Mouse (Mus musculus) bone marrow macrophage, adult 2 months (primary cell): ENCODE data around the gene Inpp5a. TPM values are rescaled to one million over a fixed set of nuclear protein-coding genes. Genes with fewer than 3 reads are reported as not detected.

Experiments
- H3K27ac ChIP-seq: 2 replicates; pipeline ENCODE4 v1.5.1; 2012; ENCODE audit warnings: low read depth, low read length; ENCODE audit not compliant: insufficient read depth
- H3K4me1 ChIP-seq: 2 replicates; pipeline ENCODE4 v1.6.1; 2012; ENCODE audit warnings: low read length; ENCODE audit not compliant: control insufficient read depth, insufficient read depth
- H3K4me3 ChIP-seq: 2 replicates; pipeline ENCODE4 v1.5.1; 2012; ENCODE audit warnings: mild to moderate bottlenecking, low read length, moderate library complexity; ENCODE audit not compliant: insufficient read depth
- CTCF ChIP-seq: IDR thresholded peaks from 2 replicates; pipeline ENCODE4 v1.5.1; 2012; ENCODE audit warnings: low read depth, mild to moderate bottlenecking, low read length, moderate library complexity
- POLR2A ChIP-seq: IDR thresholded peaks from 2 replicates; pipeline ENCODE4 v1.6.1; 2012; ENCODE audit warnings: mild to moderate bottlenecking, low read depth, low read length, borderline replicate concordance
- polyA plus RNA-seq: library from polyadenylated mRNA; stranded (reverse); fragments of >200 nt; gene quantifications from 2 replicates; pipeline ENCODE4 v1.2.4, GENCODE M21; 2012; ENCODE audit not compliant: missing spikeins, insufficient read depth, insufficient read length

Gene Inpp5a
- polyA plus RNA-seq, 1 experiment: 16.2 TPM

DNA sequence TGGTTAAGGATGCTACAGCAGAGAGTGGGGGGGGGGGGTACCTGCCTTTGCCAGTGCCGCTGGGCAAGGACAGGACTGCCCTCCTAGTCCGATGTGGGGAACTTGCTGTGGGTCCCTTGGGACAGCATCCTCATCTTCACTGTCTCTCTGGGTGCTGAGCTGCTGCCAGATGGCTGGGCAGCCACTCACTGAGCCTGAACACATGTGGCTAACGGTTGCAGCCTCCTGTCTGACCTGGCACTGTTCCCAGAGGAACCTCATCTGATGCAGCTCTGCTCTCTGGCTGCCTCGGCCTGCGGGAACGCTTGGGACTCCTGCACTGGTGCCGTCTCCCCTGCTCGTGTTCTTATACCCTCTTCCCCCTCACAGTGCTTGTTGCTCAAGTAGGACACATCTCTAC is 8.6 kb downstream of the Inpp5a start:
- no peak for TF ChIP-seq CTCF
- TF ChIP-seq POLR2A: no peak
- Histone ChIP-seq H3K4me1 (peaks cover 22% of the 10 kb centered on the region), H3K4me3 (no peak overlapping the region), H3K27ac (no peak overlapping the region)

DNA sequence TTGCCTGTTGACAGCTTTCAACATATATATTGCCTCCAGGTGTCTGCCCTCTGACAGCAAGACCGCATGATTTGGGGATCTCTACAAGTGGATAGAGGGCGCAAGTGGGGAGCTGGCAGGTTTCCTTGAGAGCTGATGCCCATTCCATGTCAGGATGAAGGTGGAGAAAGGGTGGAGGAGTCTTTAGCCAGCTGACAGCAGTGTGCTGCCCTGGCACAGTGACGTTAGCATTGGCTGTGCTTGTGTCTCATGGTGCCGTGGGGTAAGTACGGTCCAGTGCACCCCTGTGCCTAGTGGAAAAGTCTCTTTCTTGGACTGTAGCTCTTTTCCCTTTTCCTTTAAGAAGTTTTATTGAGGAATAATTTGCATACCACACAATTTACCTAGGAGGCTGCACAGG is 9.2 kb downstream of the Inpp5a start:
- Histone ChIP-seq H3K4me1 (peaks cover 26% of the 10 kb centered on the region), H3K27ac (no peak overlapping the region), H3K4me3 (no peak overlapping the region)
- TF ChIP-seq CTCF (no peak), POLR2A (no peak)

DNA sequence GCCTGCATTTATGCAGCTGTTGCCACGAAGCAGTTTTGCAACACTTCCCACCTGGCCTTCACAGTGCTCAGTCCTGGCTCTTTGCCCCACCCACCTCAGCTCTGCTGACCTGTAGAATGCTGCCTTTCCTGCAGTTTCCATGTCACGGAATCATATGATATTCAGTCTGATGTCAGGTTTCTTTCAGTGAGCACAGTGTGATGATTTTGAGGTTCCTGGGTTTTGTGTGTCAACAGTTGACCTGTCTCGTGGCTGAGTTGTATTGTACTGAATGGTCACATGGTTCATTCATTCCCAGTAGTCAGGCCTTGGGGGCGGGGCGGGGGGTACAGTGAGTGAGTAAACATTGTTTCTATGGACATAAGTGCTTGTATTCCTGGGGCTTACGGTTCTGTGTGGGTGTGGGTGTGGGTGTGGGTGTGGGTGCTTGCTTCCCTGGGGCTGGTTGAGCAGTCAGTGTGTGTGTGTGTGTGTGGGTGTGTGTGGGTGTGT is 9.7 kb downstream of the Inpp5a start:
- Histone ChIP-seq H3K27ac (no peak overlapping the region), H3K4me1 (peaks cover 29% of the 10 kb centered on the region), H3K4me3 (no peak overlapping the region)
- no peak for TF ChIP-seq POLR2A
- no peak for TF ChIP-seq CTCF

GRCm38 (mm10) chr7:139399572-139399971 is 10.7 kb downstream of the Inpp5a start:
- no peak overlapping the region for H3K4me3 ChIP-seq
- H3K4me1 ChIP-seq: peaks cover 29% of the 10 kb centered on the region
- H3K27ac ChIP-seq: no peak overlapping the region
- TF ChIP-seq CTCF (no peak), POLR2A (no peak)

DNA sequence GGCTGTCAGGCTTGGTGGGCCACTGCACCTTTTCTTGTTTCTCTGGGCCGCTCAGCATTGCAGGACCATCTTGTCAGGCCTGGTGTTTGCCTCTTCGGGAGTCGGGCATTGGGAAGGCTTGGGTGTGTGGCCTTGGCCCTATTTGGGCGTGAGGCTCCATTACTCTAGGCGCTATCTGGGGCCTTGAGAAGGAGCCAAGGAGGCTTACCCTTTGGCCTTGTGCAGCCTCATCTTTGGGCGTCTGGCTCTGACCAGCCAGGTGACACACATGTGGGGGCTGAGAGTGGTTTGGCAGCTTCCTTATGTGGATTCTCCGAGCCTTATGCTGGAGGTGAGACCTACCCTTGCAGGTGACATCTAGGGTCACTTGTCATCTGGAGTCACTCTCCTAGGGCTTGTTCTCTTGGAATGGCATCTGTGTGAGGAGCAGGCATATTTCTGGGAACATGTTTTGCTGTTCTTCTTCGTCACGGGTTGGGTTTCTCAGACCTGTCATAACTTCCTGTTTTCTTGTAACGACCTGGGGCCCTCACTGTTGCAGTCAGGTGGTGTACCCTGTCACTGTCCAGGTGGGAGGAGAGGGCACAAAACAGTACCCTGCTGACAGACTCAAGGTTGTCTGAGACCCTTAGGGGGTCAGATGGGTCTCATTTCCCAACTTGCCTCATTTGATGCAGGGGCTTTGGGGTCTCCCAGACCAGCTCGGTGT is 11.2 kb downstream of the Inpp5a start:
- no peak overlapping the region for H3K4me3 ChIP-seq
- H3K4me1 ChIP-seq: peaks cover 29% of the 10 kb centered on the region
- no peak overlapping the region for H3K27ac ChIP-seq
- TF ChIP-seq CTCF: no peak
- TF ChIP-seq POLR2A: no peak

GRCm38 (mm10) chr7:139400926-139401325 is 12.0 kb downstream of the Inpp5a start:
- H3K27ac ChIP-seq: no peak overlapping the region
- no peak for TF ChIP-seq CTCF
- no peak for TF ChIP-seq POLR2A
- peaks cover 29% of the 10 kb centered on the region for H3K4me1 ChIP-seq
- H3K4me3 ChIP-seq: no peak overlapping the region

- Histone ChIP-seq H3K4me3 (no peak overlapping the region), H3K27ac (no peak overlapping the region), H3K4me1 (peaks cover 31% of the 10 kb centered on the region)
- TF ChIP-seq CTCF (no peak), POLR2A (no peak)
Observed at GRCm38 (mm10) chr7:139401791-139402190, 12.9 kb downstream of the Inpp5a start.

- TF ChIP-seq POLR2A: no peak
- TF ChIP-seq CTCF: no peak
Observed at GRCm38 (mm10) chr7:139402721-139403120, 13.8 kb downstream of the Inpp5a start.

DNA sequence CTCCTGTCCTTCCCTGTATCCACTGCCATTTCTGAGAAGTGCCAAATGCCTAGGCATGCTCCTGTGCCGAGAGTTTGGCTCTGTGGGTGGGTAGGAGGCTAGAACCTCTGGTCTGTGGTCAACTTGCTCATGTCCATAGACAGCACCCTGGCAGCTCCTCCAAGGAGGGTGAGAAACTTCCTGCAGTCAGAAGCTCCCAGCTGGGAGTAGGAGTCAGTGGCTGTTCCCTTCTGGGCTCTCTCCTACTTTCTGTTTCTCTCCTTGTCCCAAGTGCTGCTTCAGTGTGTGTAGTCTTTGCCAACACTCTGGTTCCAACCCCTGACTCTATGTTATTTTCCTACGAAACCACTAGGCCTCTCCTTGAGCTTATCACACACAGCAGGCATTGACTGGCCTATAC is 17.7 kb downstream of the Inpp5a start:
- H3K4me1 ChIP-seq: peaks cover 14% of the 10 kb centered on the region
- no peak overlapping the region for H3K27ac ChIP-seq

More at GRCm38 (mm10) chr7:139402721-139403120, 13.8 kb downstream of the Inpp5a start:
- peaks cover 28% of the 10 kb centered on the region for H3K4me1 ChIP-seq
- H3K4me3 ChIP-seq: no peak overlapping the region
- H3K27ac ChIP-seq: no peak overlapping the region

DNA sequence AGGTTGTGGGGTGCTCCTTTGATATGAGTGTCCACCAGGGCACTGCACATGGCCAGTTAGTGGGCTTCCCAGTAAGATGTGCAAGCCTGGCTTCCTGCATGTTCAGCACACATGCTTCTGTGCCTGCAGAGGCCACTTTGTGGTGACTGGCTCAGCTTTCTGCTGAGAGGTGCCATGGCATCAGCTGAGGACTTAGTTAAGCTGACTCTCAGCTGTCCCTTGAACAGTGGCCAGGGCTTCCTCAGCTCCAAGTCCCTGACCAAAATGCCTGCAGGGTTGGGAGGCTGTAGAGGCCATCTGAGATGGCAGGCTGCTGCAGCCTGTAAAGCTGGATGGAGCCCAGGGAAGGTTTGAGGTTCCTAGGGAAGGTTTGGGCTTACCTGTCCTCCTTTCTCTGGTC is 19.1 kb downstream of the Inpp5a start:
- H3K4me1 ChIP-seq: peaks cover 20% of the 10 kb centered on the region
- H3K27ac ChIP-seq: no peak overlapping the region
- TF ChIP-seq POLR2A (no peak), CTCF (no peak)
- H3K4me3 ChIP-seq: no peak overlapping the region

More for the DNA sequence above, 17.7 kb downstream of the Inpp5a start:
- no peak overlapping the region for H3K4me3 ChIP-seq
- TF ChIP-seq CTCF: no peak
- no peak for TF ChIP-seq POLR2A

DNA sequence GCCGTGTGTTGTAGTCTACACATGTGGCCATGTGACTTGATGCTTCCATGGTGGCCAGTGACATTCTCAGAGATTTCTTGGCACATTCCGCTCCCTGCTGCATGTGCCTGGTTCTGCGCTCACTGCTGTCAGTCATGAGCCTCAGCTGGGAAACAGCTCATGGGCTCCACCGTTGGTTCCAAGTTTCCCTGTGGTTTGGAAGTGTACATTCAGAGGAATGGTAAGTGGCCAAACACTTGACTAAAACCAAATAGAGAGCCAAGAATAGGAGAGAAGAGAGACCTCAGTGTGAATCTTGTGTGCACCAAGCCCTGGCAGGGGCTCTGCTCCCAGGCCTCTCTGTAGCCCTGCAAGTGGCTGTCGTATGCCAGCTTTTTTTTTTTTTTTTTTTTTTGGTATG is 21.0 kb downstream of the Inpp5a start:
- no peak overlapping the region for H3K4me3 ChIP-seq
- no peak overlapping the region for H3K27ac ChIP-seq
- peaks cover 21% of the 10 kb centered on the region for H3K4me1 ChIP-seq
- TF ChIP-seq POLR2A (no peak), CTCF (no peak)
